Mouse (Mus musculus) MEL (cell line): ENCODE data around the gene Spast.

Experiments used
- BHLHE40 ChIP-seq: IDR thresholded peaks from 2 replicates; pipeline ENCODE4 v1.6.1; 2012; ENCODE audit warnings: low read depth, mild to moderate bottlenecking, inconsistent platforms, low read length, improper control_type of control experiment, borderline replicate concordance
- CHD1 ChIP-seq: IDR thresholded peaks from 2 replicates; pipeline ENCODE4 v1.6.1; 2012; ENCODE audit warnings: low read depth, mild to moderate bottlenecking, inconsistent platforms, low read length, improper control_type of control experiment
- CTCF ChIP-seq, 3 experiments: IDR thresholded peaks in 2 of 3; conservative IDR thresholded peaks in 1 of 3; 2 replicates each; pipeline ENCODE4 v1.5.1; 2011 to 2012; ENCODE audit warnings: low read length in 3 of 3, low read depth in 2 of 3, mild to moderate bottlenecking in 2 of 3, improper control_type of control experiment in 1 of 3, inconsistent platforms in 1 of 3, mixed read lengths in 1 of 3, moderate library complexity in 1 of 3; ENCODE audit not compliant: control insufficient read depth in 1 of 3, insufficient read depth in 1 of 3, poor library complexity in 1 of 3, severe bottlenecking in 1 of 3
- E2F4 ChIP-seq: IDR thresholded peaks from 2 replicates; pipeline ENCODE4 v1.6.1; 2011; ENCODE audit warnings: low read depth, low read length, improper control_type of control experiment, borderline replicate concordance
- EP300 ChIP-seq, 2 experiments: IDR thresholded peaks; 2 replicates each; pipeline ENCODE4 v1.6.1; 2011; ENCODE audit warnings: improper control_type of control experiment in 2 of 2, low read length in 2 of 2, low read depth in 1 of 2, mild to moderate bottlenecking in 1 of 2
- HCFC1 ChIP-seq: IDR thresholded peaks from 2 replicates; pipeline ENCODE4 v1.6.1; 2012; ENCODE audit warnings: low read depth, mild to moderate bottlenecking, inconsistent platforms, low read length, improper control_type of control experiment, moderate library complexity
- MAFK ChIP-seq: IDR thresholded peaks from 2 replicates; pipeline ENCODE4 v1.6.1; 2011; ENCODE audit warnings: low read depth, mild to moderate bottlenecking, low read length, improper control_type of control experiment, borderline replicate concordance
- MAZ ChIP-seq: IDR thresholded peaks from 2 replicates; pipeline ENCODE4 v1.6.1; 2012; ENCODE audit warnings: low read depth, mild to moderate bottlenecking, inconsistent platforms, low read length, improper control_type of control experiment
- POLR2A ChIP-seq, 2 experiments: IDR thresholded peaks; 2 replicates each; pipeline ENCODE4 v1.6.1; 2011 to 2012; ENCODE audit warnings: low read length in 2 of 2, mild to moderate bottlenecking in 2 of 2, control low read depth in 1 of 2, improper control_type of control experiment in 1 of 2, low read depth in 1 of 2, moderate library complexity in 1 of 2; ENCODE audit not compliant: control insufficient read depth in 1 of 2, insufficient read depth in 1 of 2, poor library complexity in 1 of 2
- SMC3 ChIP-seq: IDR thresholded peaks from 2 replicates; pipeline ENCODE4 v1.6.1; 2011; ENCODE audit warnings: low read depth, low read length, improper control_type of control experiment
- TAL1 ChIP-seq: IDR thresholded peaks from 2 replicates; pipeline ENCODE4 v1.6.1; 2012; ENCODE audit warnings: mild to moderate bottlenecking, inconsistent platforms, low read length, moderate library complexity, mixed read lengths
- TBP ChIP-seq: IDR thresholded peaks from 2 replicates; pipeline ENCODE4 v1.8.0; 2011; ENCODE audit warnings: low read depth, low read length, improper control_type of control experiment
- UBTF ChIP-seq: IDR thresholded peaks from 2 replicates; pipeline ENCODE4 v1.6.1; 2012; ENCODE audit warnings: low read depth, mild to moderate bottlenecking, inconsistent platforms, low read length, improper control_type of control experiment, moderate library complexity, borderline replicate concordance; ENCODE audit not compliant: insufficient read depth
- ZMIZ1 ChIP-seq: IDR thresholded peaks from 2 replicates; pipeline ENCODE4 v1.6.1; 2012; ENCODE audit warnings: low read depth, mild to moderate bottlenecking, inconsistent platforms, low read length, improper control_type of control experiment, moderate library complexity

DNA sequence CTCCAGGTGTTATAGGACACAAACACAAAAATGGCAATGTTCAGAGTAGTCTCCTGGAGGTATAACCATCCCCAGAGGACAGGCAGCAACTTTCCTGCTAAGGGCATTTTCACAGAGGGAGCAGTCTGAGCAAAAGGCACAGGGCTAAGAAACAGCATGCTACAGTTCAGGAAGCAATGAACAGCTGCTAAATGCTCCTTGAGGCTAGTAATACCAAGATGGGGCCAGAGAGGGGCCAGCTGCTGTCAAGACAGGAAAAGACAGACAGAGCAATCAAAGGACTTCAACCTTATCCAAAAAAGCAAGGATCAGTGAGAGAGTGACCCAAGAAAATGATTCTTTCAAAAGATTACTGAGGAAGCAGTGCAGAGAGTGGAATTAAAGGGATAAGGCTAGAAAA, 47.9 kb upstream of the Spast start:
- TF ChIP-seq HCFC1 (no peak), E2F4 (no peak), CHD1 (no peak), MAFK (no peak), CTCF (IDR thresholded peaks at IDR 0.05 in 2 of 3, conservative IDR thresholded peaks at IDR 0.05 in 1 of 3; ENCODE audit: control insufficient read depth in 1 of 3, insufficient read depth in 1 of 3, low read depth in 2 of 3, low read length in 3 of 3, poor library complexity in 1 of 3, severe bottlenecking in 1 of 3) (no peak), POLR2A (IDR thresholded peaks at IDR 0.05; ENCODE audit: control insufficient read depth in 1 of 2, insufficient read depth in 1 of 2, low read depth in 1 of 2, low read length in 2 of 2, poor library complexity in 1 of 2) (no peak), MAZ (no peak), EP300 (IDR thresholded peaks at IDR 0.05; ENCODE audit: low read depth in 1 of 2, low read length in 2 of 2) (no peak), TBP (no peak), UBTF (no peak), BHLHE40 (no peak), TAL1 (no peak), ZMIZ1 (no peak), SMC3 (no peak)
